Mouse (Mus musculus) lung, embryonic 16.5 days (tissue): Measurements from ENCODE around the gene Ip6k2. TPM values are rescaled to one million over a fixed set of nuclear protein-coding genes. Genes with fewer than 3 reads are reported as not detected.
A peak's percentile ranks its signal among the peaks of the same experiment; 100 is the strongest.

Source experiments
- ATAC-seq: fragments of 200-750 bp; cut with Nextera tagmentation; 2 replicates; pipeline ENCODE4 v1.8.0; 2017; ENCODE audit warnings: low read depth, mild to moderate bottlenecking, moderate library complexity
- H3K27ac ChIP-seq: fragments of 300-500 bp; sonication (generic); 2 replicates; pipeline ENCODE4 v1.5.1; 2014; ENCODE audit warnings: mild to moderate bottlenecking, control low read depth, low read length
- H3K27me3 ChIP-seq: fragments of 300-500 bp; sonication (generic); 2 replicates; pipeline ENCODE4 v1.6.1; 2014; ENCODE audit warnings: low read depth, low read length, mixed read lengths; ENCODE audit not compliant: control insufficient read depth, insufficient read depth
- H3K36me3 ChIP-seq: fragments of 300-500 bp; sonication (generic); 2 replicates; pipeline ENCODE4 v1.6.1; 2014; ENCODE audit warnings: low read length; ENCODE audit not compliant: control insufficient read depth, insufficient read depth
- H3K4me1 ChIP-seq: fragments of 300-500 bp; sonication (generic); replicated peaks from 2 replicates; pipeline ENCODE4 v1.6.1; 2014; ENCODE audit warnings: low read length, mixed read lengths; ENCODE audit not compliant: control insufficient read depth, insufficient read depth
- H3K4me2 ChIP-seq: fragments of 300-500 bp; sonication (generic); 2 replicates; pipeline ENCODE4 v1.6.1; 2014; ENCODE audit warnings: low read depth, low read length, control low read depth
- H3K4me3 ChIP-seq: fragments of 300-500 bp; sonication (generic); 2 replicates; pipeline ENCODE4 v1.5.1; 2014; ENCODE audit warnings: mild to moderate bottlenecking, low read length, control low read depth
- H3K9ac ChIP-seq: fragments of 300-500 bp; sonication (generic); 2 replicates; pipeline ENCODE4 v1.6.1; 2014; ENCODE audit warnings: low read length, control low read depth
- H3K9me3 ChIP-seq: fragments of 300-500 bp; sonication (generic); 2 replicates; pipeline ENCODE4 v1.6.1; 2016; ENCODE audit warnings: low read length; ENCODE audit not compliant: control insufficient read depth
- WGBS: fragments of 180-500 bp; shearing (Covaris S2); extraction: QIAGEN DNeasy Blood & Tissue Kit; methylation state at CpG from one replicate; pipeline ENCODE4 v1.1.7; 2014; 5-methylcytosine and 5-hydroxymethylcytosine counted together
- polyA plus RNA-seq: library from polyadenylated mRNA; unstranded; fragments of >200 nt; fragmentation: Nextera tagmentation; extraction: Ambion mirVana; gene quantifications from 2 replicates; pipeline ENCODE4 v1.2.1, GENCODE M21; 2015

Ip6k2 gene
- polyA plus RNA-seq, 1 experiment from 2014 or later: 68.1 TPM

- H3K9me3 ChIP-seq: no peaks in the 10 kb centered on the region
- H3K27me3 ChIP-seq: peaks cover 22% of the 10 kb centered on the region
- 60% methylated on average over 5 of the region's 5 CpGs for WGBS
- no peak overlapping the region for H3K4me3 ChIP-seq
- H3K4me2 ChIP-seq: no peak overlapping the region
- ATAC-seq: no peak
- no peak overlapping the region for H3K9ac ChIP-seq
- no peaks in the 10 kb centered on the region for H3K4me1 ChIP-seq
- no peak overlapping the region for H3K27ac ChIP-seq
- H3K36me3 ChIP-seq: peaks cover 8% of the 10 kb centered on the region; the same call in 1 of the 2 replicates
Observed at GRCm38 (mm10) chr9:108820077-108820476, 36.5 kb downstream of the Ip6k2 start.

GRCm38 (mm10) chr9:108824144-108824685, 40.6 kb downstream of the Ip6k2 start:
- Histone ChIP-seq H3K27ac (no peak overlapping the region), H3K4me2 (no peak overlapping the region), H3K4me3 (no peak overlapping the region), H3K36me3 (no peaks in the 10 kb centered on the region), H3K9ac (no peak overlapping the region), H3K9me3 (no peaks in the 10 kb centered on the region), H3K4me1 (peaks cover 4% of the 10 kb centered on the region; the same call in 1 of the 2 replicates), H3K27me3 (peaks cover 62% of the 10 kb centered on the region)
- no peak for ATAC-seq
- 4% methylated on average over 25 of the region's 25 CpGs for WGBS

- H3K4me1 ChIP-seq: peaks cover 4% of the 10 kb centered on the region; the same call in 1 of the 2 replicates
- no peak overlapping the region for H3K9ac ChIP-seq
- no peak overlapping the region for H3K4me3 ChIP-seq
- no peak overlapping the region for H3K4me2 ChIP-seq
- H3K36me3 ChIP-seq: no peaks in the 10 kb centered on the region
- H3K9me3 ChIP-seq: no peaks in the 10 kb centered on the region
- WGBS: 1% methylated on average over 31 of the region's 31 CpGs
- no peak overlapping the region for H3K27ac ChIP-seq
- peaks cover 69% of the 10 kb centered on the region for H3K27me3 ChIP-seq
- no peak for ATAC-seq
Observed at GRCm38 (mm10) chr9:108824755-108825413, 41.3 kb downstream of the Ip6k2 start.

GRCm38 (mm10) chr9:108825820-108826699, 42.5 kb downstream of the Ip6k2 start, which contains the start of gene Celsr3:
Gene Celsr3 (plus strand): TSS chr9:108826320.
- Histone ChIP-seq H3K4me2 (peak within 1 kb of the TSS; percentile 65), H3K4me3 (peak within 1 kb of the TSS; percentile 45), H3K9me3 (no peaks in the 10 kb centered on the region), H3K27ac (no peak within 1 kb of the TSS), H3K36me3 (no peaks in the 10 kb centered on the region), H3K27me3 (peaks cover 79% of the 10 kb centered on the region), H3K9ac (no peak within 1 kb of the TSS), H3K4me1 (peaks cover 4% of the 10 kb centered on the region; the same call in 1 of the 2 replicates)
- 3% methylated on average over 64 of the region's 70 CpGs for WGBS
- peak; percentile 65 for ATAC-seq

GRCm38 (mm10) chr9:108826700-108827340, 43.2 kb downstream of the Ip6k2 start:
- H3K36me3 ChIP-seq: no peaks in the 10 kb centered on the region
- H3K4me1 ChIP-seq: peaks cover 6% of the 10 kb centered on the region
- H3K4me3 ChIP-seq: peak overlapping the region; percentile 45
- H3K9ac ChIP-seq: no peak overlapping the region
- peak overlapping the region; percentile 65 for H3K4me2 ChIP-seq
- H3K9me3 ChIP-seq: no peaks in the 10 kb centered on the region
- peaks cover 85% of the 10 kb centered on the region for H3K27me3 ChIP-seq
- WGBS: 2% methylated on average over 39 of the region's 39 CpGs
- ATAC-seq: peak; percentile 77
- no peak overlapping the region for H3K27ac ChIP-seq

- no peak overlapping the region for H3K9ac ChIP-seq
- H3K36me3 ChIP-seq: no peaks in the 10 kb centered on the region
- no peak overlapping the region for H3K27ac ChIP-seq
- no peaks in the 10 kb centered on the region for H3K9me3 ChIP-seq
- H3K4me1 ChIP-seq: peaks cover 10% of the 10 kb centered on the region
- peaks cover 87% of the 10 kb centered on the region for H3K27me3 ChIP-seq
- no peak for ATAC-seq
- H3K4me3 ChIP-seq: peak overlapping the region; percentile 45
- WGBS: 4% methylated on average over 34 of the region's 34 CpGs
- peak overlapping the region; percentile 65 for H3K4me2 ChIP-seq
Observed at GRCm38 (mm10) chr9:108827454-108827853, 43.9 kb downstream of the Ip6k2 start.

GRCm38 (mm10) chr9:108827906-108828305, 44.3 kb downstream of the Ip6k2 start:
- peaks cover 13% of the 10 kb centered on the region for H3K4me1 ChIP-seq
- H3K9me3 ChIP-seq: no peaks in the 10 kb centered on the region
- H3K27ac ChIP-seq: no peak overlapping the region
- peaks cover 88% of the 10 kb centered on the region for H3K27me3 ChIP-seq
- ATAC-seq: no peak
- H3K9ac ChIP-seq: no peak overlapping the region
- H3K4me3 ChIP-seq: no peak overlapping the region
- no peaks in the 10 kb centered on the region for H3K36me3 ChIP-seq
- H3K4me2 ChIP-seq: no peak overlapping the region
- 55% methylated on average over 18 of the region's 18 CpGs for WGBS

GRCm38 (mm10) chr9:108831637-108832036, 48.0 kb downstream of the Ip6k2 start:
- WGBS: 4% methylated on average over 23 of the region's 23 CpGs

More at GRCm38 (mm10) chr9:108831637-108832036, 48.0 kb downstream of the Ip6k2 start:
- H3K36me3 ChIP-seq: no peaks in the 10 kb centered on the region
- H3K9ac ChIP-seq: no peak overlapping the region
- no peak for ATAC-seq
- peaks cover 60% of the 10 kb centered on the region for H3K27me3 ChIP-seq
- H3K4me2 ChIP-seq: peak overlapping the region; percentile 99
- peaks cover 13% of the 10 kb centered on the region for H3K4me1 ChIP-seq
- no peak overlapping the region for H3K27ac ChIP-seq
- no peaks in the 10 kb centered on the region for H3K9me3 ChIP-seq
- H3K4me3 ChIP-seq: peak overlapping the region; percentile 59
